Mouse (Mus musculus): Measurements from ENCODE around the gene Erich4. TPM values are rescaled to one million over a fixed set of nuclear protein-coding genes. Genes with fewer than 3 reads are reported as not detected.
A peak's percentile ranks its signal among the peaks of the same experiment; 100 is the strongest.
"Not testable (repeated sequence)": the region's sequence is repeated elsewhere in the genome, so short reads cannot be mapped to it uniquely, and the experiment has no call there.

Erich4 gene
- polyA plus RNA-seq, 1 experiment from 2014 or later = not detected

DNA sequence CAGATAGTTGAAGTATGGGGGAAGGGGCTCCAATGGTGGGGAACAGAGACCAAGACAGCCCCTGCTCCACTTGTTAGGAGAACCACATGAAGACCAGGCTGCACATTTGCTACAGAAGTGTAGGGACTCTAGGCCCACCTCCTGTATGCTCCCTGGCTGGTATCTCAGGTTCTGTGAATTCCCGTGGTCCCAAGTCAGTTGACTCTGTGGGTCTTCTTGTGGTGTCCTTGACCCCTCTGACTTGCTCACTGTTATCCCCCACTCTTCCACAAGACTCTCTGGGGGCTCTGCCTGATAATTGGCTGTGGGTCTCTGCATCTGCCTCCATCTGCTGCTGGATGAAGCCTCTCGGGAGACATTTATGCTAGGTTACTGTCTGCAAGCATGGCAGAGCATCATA, 24.5 kb downstream of the Erich4 start:
- no peak for DNase-seq (ENCODE audit: low spot score)
- Histone ChIP-seq H3K4me3 (no peak overlapping the region), H3K4me1 (replicated peaks) (0 out of 2 replicates have a peak, but pooled peaks cover 3% of the 10 kb centered on the region), H3K9me3 (no peaks in the 10 kb centered on the region), H3K27ac (no peak overlapping the region), H3K36me3 (no peaks in the 10 kb centered on the region), H3K27me3 (ENCODE audit: insufficient read depth, poor library complexity, severe bottlenecking) (no peaks in the 10 kb centered on the region)
- WGBS = 91% methylated on average over 2 of the region's 2 CpGs

DNA sequence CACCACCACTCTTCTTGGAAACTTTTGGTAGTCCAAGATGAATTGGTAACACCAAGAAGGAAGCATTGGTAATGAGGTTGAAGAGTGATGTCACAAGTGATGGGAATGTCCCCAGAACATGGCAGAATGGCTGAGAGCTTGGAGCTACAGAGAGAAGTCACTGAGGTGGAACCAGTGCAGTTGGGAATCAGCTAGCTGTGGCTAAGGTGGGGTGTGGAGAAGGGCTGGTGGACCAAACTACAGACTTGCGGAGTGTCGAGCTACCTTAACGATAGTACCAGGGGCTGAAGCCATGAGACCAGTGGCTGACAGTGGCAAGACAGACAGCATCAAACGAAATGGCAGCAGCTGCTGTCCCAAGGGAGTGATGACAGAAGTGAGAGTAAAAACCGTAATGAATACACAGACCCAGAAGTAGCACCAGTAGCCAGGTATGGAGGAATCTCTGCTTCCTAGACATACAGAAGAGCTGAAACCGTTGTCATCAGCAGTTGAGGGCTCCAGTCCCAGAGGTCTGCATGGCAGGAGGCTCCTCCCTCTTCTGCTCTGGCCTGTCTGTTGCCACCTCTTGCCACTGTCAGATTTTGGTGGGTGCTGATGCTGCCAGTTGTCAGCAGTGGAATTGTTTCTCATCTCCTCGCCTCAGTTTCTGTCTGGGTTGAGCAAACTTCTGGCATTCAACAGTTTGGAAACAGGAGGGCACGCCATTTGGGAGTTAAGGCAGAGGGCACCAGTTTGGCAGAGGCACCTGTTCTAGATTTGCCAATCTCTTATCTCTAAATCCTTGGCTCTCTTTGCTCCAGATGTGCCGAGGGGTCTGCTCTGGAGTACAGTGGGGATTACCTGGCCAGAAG, 30.1 kb downstream of the Erich4 start:
- WGBS = 85% methylated on average over 9 of the region's 9 CpGs
- Histone ChIP-seq H3K36me3 (no peaks in the 10 kb centered on the region), H3K9me3 (0 out of 2 replicates have a peak, but pooled peaks cover 6% of the 10 kb centered on the region), H3K27me3 (ENCODE audit: insufficient read depth, poor library complexity, severe bottlenecking) (no peaks in the 10 kb centered on the region), H3K4me3 (no peak overlapping the region), H3K27ac (no peak overlapping the region), H3K4me1 (replicated peaks) (no peaks in the 10 kb centered on the region)
- DNase-seq (ENCODE audit: low spot score) = no peak

DNA sequence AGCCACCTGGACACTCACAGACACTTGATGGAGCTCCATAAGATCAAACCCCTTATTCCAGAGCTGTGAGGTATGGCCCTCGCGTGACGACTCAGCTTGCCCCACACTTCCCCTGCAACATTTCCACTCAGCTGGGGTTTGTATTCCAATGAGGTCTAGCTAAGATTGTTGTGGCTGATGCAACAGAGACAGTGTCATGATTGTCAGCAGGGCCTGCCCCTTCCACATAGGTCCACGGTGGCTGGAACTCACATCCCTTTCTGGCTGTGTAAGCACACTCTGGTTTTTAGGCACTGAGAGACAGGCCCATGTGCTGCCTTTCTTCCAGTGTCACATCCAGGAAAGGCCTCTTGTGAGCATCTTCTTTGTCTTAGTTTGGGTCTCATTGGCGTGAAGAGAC, 31.0 kb downstream of the Erich4 start:
- H3K27ac ChIP-seq = no peak overlapping the region
- H3K4me1 ChIP-seq (replicated peaks) = no peaks in the 10 kb centered on the region
- no peaks in the 10 kb centered on the region for H3K27me3 ChIP-seq (ENCODE audit: insufficient read depth, poor library complexity, severe bottlenecking)
- no peak for DNase-seq (ENCODE audit: low spot score)
- 0 out of 2 replicates have a peak, but pooled peaks cover 6% of the 10 kb centered on the region for H3K9me3 ChIP-seq
- no peaks in the 10 kb centered on the region for H3K36me3 ChIP-seq
- no peak overlapping the region for H3K4me3 ChIP-seq
- WGBS = 88% methylated on average over 5 of the region's 5 CpGs

DNA sequence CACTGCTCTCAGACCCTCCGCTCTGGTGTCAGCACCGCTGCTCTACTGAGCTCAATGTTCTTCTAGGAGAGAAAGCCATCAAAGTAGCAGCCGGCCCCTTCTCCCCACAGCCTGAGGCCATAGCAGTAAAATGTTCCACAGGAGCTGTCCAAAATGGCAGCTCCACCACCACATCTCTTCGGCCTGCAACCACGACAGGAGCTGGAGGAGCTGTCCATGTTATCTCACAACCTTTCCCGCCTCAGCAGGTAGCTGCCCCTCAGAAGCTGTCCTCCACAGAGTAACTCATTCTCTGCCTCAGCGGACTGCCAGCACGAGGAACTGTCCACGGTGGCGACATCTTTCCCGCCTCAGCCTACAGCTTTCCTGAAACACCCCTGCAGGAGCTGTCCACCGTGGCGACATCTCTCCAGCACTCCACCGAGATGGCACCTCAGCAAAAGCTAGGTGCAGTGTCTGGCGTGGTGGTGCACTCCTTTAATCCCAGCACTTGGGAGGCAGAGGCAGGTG, 33.3 kb downstream of the Erich4 start:
- Histone ChIP-seq H3K9me3 (0 out of 2 replicates have a peak, but pooled peaks cover 6% of the 10 kb centered on the region), H3K27me3 (ENCODE audit: insufficient read depth, poor library complexity, severe bottlenecking) (no peaks in the 10 kb centered on the region), H3K4me3 (no peak overlapping the region), H3K36me3 (no peaks in the 10 kb centered on the region), H3K27ac (no peak overlapping the region), H3K4me1 (replicated peaks) (no peaks in the 10 kb centered on the region)
- WGBS = 91% methylated on average over 15 of the region's 15 CpGs
- no peak for DNase-seq (ENCODE audit: low spot score)

DNA sequence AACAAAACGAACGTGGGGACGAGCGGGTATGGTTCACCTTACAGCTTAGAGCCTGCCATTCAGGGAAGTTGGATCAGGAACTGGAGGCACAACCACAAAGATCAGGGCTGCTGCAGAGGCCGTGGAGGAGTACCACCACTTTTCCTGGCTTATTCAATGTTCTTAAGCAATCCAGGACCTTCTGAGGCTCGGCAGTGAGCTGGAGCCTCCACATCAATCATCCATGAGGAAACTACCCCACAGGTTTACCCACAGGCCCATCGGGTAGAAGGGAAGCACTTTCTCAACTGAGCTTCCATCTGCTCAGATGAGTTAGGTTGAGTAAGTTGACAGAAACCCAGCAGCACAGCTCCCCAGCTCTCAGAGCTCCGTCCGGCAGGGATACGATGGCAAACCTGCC, 36.3 kb downstream of the Erich4 start:
- no peak for DNase-seq (ENCODE audit: low spot score)
- H3K36me3 ChIP-seq = no peaks in the 10 kb centered on the region
- 0 out of 2 replicates have a peak, but pooled peaks cover 6% of the 10 kb centered on the region for H3K9me3 ChIP-seq
- H3K27ac ChIP-seq = no peak overlapping the region
- H3K27me3 ChIP-seq (ENCODE audit: insufficient read depth, poor library complexity, severe bottlenecking) = no peaks in the 10 kb centered on the region; the same call in 1 of the 2 replicates
- WGBS = 91% methylated on average over 10 of the region's 10 CpGs
- peaks cover 14% of the 10 kb centered on the region for H3K4me1 ChIP-seq (replicated peaks)
- H3K4me3 ChIP-seq = no peak overlapping the region

DNA sequence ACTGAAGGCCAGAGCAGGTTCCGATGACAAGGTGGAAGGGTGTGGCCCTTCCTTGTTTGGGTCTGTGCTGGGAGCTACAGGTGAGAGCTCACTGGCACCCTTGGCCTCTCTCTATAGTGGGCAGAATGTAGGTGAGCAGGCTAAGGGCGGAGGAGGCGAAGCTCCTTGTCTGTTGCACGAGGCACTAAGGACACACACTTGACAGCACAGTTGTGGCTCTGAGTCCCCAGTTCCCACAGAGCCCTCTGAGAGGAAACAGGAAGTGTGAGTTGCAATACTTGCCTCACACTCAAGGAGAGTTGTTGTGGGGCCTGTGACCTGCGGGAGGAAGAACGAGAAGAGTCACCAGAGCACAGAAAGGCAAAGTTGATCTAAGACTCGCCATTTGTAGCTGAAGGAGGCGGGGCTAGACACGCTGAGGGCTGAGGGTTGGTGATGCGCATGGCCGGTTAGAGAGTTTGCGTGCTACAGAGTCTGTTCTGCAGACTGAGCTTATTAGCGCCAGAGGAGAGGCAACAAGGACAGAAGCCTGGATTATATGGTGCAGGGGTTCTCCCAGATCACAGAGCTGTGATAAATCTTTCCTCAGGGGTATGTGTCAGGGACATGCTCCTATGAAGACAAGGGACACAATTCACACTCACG, 38.8 kb downstream of the Erich4 start:
- H3K9me3 ChIP-seq; H3K4me3 ChIP-seq; DNase-seq (ENCODE audit: low spot score); H3K27me3 ChIP-seq (ENCODE audit: insufficient read depth, poor library complexity, severe bottlenecking); H3K27ac ChIP-seq; H3K36me3 ChIP-seq: not testable (repeated sequence)
- H3K4me1 ChIP-seq (replicated peaks) = peaks cover 14% of the 10 kb centered on the region
- 74% methylated on average over 14 of the region's 14 CpGs for WGBS

DNA sequence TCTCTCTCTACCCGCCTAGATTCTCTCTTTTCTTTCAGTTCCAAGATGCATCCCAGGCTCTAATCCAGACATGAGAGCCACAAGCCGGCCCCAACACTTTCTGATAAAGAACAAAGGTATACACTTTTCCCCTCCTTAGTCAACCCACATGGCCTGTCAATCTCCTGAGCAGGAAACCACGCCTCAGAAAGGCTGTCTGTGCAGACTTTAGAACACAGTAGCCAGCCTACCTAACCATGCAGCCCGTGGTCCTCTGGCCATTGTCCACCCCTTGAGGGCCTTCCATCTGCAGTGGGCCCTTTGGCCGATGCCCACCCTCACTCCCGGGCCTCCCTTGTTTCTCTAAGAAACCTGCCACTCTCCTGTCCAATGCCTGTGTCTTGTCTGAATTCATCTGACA, 39.4 kb downstream of the Erich4 start:
- DNase-seq (ENCODE audit: low spot score); H3K4me3 ChIP-seq; H3K27me3 ChIP-seq (ENCODE audit: insufficient read depth, poor library complexity, severe bottlenecking); H3K9me3 ChIP-seq; H3K36me3 ChIP-seq; H3K27ac ChIP-seq: not testable (repeated sequence)
- H3K4me1 ChIP-seq (replicated peaks) = peaks cover 14% of the 10 kb centered on the region
- WGBS = 45% methylated on average over 6 of the region's 6 CpGs

DNA sequence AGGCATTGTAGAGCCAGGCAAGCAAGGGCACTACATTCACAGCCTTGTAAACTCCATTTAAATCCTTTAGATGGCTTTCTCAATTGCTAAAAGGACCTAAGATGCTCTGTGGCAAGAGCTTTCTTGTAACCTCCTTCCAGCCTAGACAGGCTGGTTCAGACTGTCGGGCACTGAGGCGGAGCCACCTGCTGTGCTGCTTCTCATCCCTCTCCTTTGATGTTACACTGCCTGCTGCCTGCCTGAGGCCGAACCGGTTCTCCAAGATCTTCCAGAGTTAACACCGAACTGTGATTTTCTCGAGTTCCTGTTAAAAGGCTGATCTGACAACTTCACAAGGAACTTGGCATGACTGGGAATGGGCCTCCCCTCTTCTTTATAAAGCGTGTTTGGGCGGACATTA, 39.8 kb downstream of the Erich4 start:
- 9% methylated on average over 8 of the region's 8 CpGs for WGBS
- Histone ChIP-seq H3K4me3 (no peak overlapping the region), H3K27me3 (ENCODE audit: insufficient read depth, poor library complexity, severe bottlenecking) (no peaks in the 10 kb centered on the region; the same call in 1 of the 2 replicates), H3K4me1 (replicated peaks) (peaks cover 14% of the 10 kb centered on the region), H3K27ac (peak overlapping the region; percentile 30; the same call in 1 of the 2 replicates), H3K36me3 (no peaks in the 10 kb centered on the region), H3K9me3 (no peaks in the 10 kb centered on the region)
- peak; percentile 10 for DNase-seq (ENCODE audit: low spot score)

DNA sequence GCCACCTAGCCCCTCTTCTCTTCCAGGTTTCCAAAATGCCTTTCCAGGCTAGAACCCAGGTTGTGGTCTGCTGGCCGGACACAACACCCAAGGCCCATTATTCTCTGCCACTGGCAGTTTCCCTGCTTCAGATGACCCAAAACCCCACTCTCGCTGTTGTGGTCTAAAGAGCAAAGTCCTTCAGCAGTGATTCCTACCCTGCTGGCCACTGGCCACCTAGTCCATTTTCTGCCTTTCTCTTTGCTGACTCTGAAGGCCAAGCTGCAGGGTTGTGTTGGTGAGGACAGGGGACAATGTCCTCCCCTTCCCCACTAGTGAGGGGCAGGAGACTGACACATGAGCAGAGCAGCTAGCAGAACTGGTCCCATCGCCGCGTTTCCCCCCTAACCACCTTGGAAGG, 40.6 kb downstream of the Erich4 start:
- Histone ChIP-seq H3K27me3 (ENCODE audit: insufficient read depth, poor library complexity, severe bottlenecking) (no peaks in the 10 kb centered on the region; the same call in 1 of the 2 replicates), H3K4me3 (no peak overlapping the region), H3K9me3 (no peaks in the 10 kb centered on the region), H3K4me1 (replicated peaks) (peaks cover 14% of the 10 kb centered on the region), H3K27ac (peak overlapping the region; percentile 30), H3K36me3 (no peaks in the 10 kb centered on the region)
- DNase-seq (ENCODE audit: low spot score) = no peak
- 72% methylated on average over 5 of the region's 5 CpGs for WGBS

DNA sequence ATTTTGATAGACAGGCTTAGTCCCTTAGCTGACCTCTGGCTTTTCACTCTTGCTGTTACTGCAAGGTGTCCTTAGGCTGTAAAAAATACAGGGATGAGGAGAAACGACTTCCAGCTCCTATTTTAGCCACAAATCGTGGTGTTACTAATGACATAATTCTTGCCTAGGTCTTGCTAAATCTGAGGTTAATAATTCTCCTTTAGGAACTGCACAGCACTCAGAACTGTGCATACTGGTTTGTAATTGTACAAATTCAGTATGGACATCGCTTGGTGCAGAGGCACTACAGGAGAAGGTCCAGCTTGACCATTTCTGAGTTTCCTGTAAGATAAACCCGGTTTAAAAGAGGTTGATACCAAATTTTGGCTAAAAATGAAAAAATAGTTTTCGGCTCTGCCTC, 41.9 kb downstream of the Erich4 start:
- H3K4me3 ChIP-seq; H3K36me3 ChIP-seq; DNase-seq (ENCODE audit: low spot score); H3K9me3 ChIP-seq; H3K27ac ChIP-seq; H3K27me3 ChIP-seq (ENCODE audit: insufficient read depth, poor library complexity, severe bottlenecking): not testable (repeated sequence)
- peaks cover 14% of the 10 kb centered on the region for H3K4me1 ChIP-seq (replicated peaks)
- 82% methylated on average over 5 of the region's 5 CpGs for WGBS

DNA sequence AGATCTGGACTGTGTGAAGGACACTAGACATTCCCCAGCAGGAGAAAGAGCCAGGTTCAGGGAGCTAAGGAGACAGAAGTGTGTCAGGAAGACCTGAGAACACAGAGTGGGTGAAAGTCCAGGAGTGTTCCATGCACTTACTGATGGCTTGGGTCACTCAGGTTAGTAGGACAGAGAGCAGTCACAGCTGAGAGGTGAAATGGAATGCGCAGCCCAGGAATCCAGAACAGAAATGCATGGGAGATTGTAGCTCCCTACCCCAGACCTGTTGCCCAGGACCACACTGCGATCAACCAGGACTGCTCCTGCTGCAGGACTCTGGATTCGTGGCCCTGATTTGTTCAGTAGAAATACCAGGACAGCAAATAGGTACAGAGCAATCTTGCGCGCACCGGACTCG, 47.0 kb downstream of the Erich4 start:
- Histone ChIP-seq H3K36me3 (no peaks in the 10 kb centered on the region), H3K4me3 (no peak overlapping the region), H3K9me3 (peaks cover 3% of the 10 kb centered on the region), H3K4me1 (replicated peaks) (no peaks in the 10 kb centered on the region), H3K27me3 (ENCODE audit: insufficient read depth, poor library complexity, severe bottlenecking) (no peaks in the 10 kb centered on the region), H3K27ac (no peak overlapping the region)
- WGBS = 95% methylated on average over 7 of the region's 7 CpGs
- DNase-seq (ENCODE audit: low spot score) = no peak
